Mouse (Mus musculus) cortical plate, adult 2 months (tissue): ENCODE results near the gene Kif24. TPM values are rescaled to one million over a fixed set of nuclear protein-coding genes. Genes with fewer than 3 reads are reported as not detected.

Experiments used
- H3K27ac ChIP-seq: fragments of 200-500 bp; 2 replicates; pipeline ENCODE4 v1.5.1; 2012; ENCODE audit warnings: low read length, control low read depth, inconsistent platforms; ENCODE audit not compliant: insufficient read depth
- H3K4me1 ChIP-seq: fragments of 200-500 bp; 2 replicates; pipeline ENCODE4 v1.6.1; 2011; ENCODE audit warnings: low read length; ENCODE audit not compliant: control insufficient read depth, insufficient read depth
- H3K4me3 ChIP-seq: fragments of 200-500 bp; 2 replicates; pipeline ENCODE4 v1.5.1; 2011; ENCODE audit warnings: mild to moderate bottlenecking, low read length, control low read depth; ENCODE audit not compliant: insufficient read depth
- CTCF ChIP-seq: fragments of 200-500 bp; IDR thresholded peaks from 2 replicates; pipeline ENCODE4 v1.5.1; 2011; ENCODE audit warnings: mild to moderate bottlenecking, control low read depth, low read length; ENCODE audit not compliant: insufficient read depth; ENCODE audit errors: extremely low read depth
- POLR2A ChIP-seq: fragments of 200-500 bp; IDR thresholded peaks from 2 replicates; pipeline ENCODE4 v1.6.1; 2011; ENCODE audit warnings: mild to moderate bottlenecking, low read length, control low read depth; ENCODE audit not compliant: insufficient read depth; ENCODE audit errors: extremely low read depth
- polyA plus RNA-seq: library from polyadenylated mRNA; depleted of rRNA; stranded (reverse); fragments of >200 nt; gene quantifications from 2 replicates; pipeline ENCODE4 v1.2.3, GENCODE M21; 2012

Gene Kif24
- polyA plus RNA-seq, 1 experiment = 0.56 TPM

- H3K27ac ChIP-seq = no peak overlapping the region
- peaks cover 3% of the 10 kb centered on the region; the same call in 1 of the 2 replicates for H3K4me1 ChIP-seq
- TF ChIP-seq CTCF = no peak
- H3K4me3 ChIP-seq = peak overlapping the region; percentile 45
Observed at GRCm38 (mm10) chr4:41502171-41502940, 37.7 kb upstream of the Kif24 start.

DNA sequence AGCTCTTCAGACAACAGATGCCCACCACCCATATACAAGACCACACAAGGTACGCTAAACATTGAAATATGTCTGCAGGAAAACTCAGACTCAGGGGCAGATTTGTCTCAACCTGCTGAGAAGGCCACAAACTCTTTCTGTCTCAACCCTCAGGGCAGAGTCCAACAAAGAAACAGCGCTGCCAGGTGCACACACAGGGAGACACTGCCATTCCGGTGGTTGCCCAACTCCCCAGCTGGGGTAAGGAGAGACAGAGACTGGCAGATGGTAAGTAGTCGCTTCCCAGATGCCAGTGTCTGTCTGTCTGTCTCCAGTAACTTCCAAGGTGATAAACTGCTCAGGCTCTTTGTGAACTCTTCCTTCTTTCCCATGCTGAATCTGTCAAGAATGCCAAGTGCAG is 36.1 kb upstream of the Kif24 start:
- H3K4me3 ChIP-seq = no peak overlapping the region; the same call in 1 of the 2 replicates
- H3K4me1 ChIP-seq = no peaks in the 10 kb centered on the region
- no peak for TF ChIP-seq POLR2A
- TF ChIP-seq CTCF = no peak
- no peak overlapping the region for H3K27ac ChIP-seq

- Histone ChIP-seq H3K4me3 (no peak overlapping the region), H3K4me1 (no peaks in the 10 kb centered on the region), H3K27ac (no peak overlapping the region)
- TF ChIP-seq CTCF = no peak
- TF ChIP-seq POLR2A = no peak
Observed at GRCm38 (mm10) chr4:41499619-41500018, 34.9 kb upstream of the Kif24 start.

DNA sequence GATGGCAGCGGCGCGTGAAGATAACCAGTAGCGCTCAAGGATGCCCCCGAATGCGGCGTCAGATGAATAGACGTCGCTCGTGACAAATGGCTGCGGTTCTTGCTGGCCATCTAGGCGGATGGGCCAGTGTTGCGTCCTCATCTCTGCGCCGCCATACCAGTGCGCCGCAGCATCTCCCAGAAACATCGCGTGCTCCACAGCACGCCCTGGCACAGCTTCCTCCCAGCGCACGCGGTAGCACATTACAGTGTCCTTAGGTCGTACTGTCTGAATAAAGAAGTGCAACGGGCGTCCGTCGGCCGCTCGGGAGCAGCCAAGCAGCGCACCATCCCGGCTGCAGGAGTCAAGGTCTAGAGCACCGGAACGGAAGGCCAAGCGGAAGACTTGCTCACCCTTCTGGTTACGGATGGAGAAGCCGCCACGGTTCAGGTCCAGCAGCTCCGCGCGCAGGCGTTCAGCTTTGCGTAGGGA is 34.3 kb upstream of the Kif24 start:
- TF ChIP-seq POLR2A (no peak), CTCF (no peak)
- Histone ChIP-seq H3K27ac (no peak overlapping the region), H3K4me1 (no peaks in the 10 kb centered on the region), H3K4me3 (no peak overlapping the region)

GRCm38 (mm10) chr4:41497995-41498845 is 33.5 kb upstream of the Kif24 start:
- no peak for TF ChIP-seq POLR2A
- TF ChIP-seq CTCF = no peak
- Histone ChIP-seq H3K4me3 (no peak overlapping the region), H3K27ac (no peak overlapping the region), H3K4me1 (no peaks in the 10 kb centered on the region)

- TF ChIP-seq POLR2A (no peak), CTCF (0 out of 2 replicates have a peak, but pooled peaks have one; percentile 2)
- H3K4me3 ChIP-seq = no peak overlapping the region
- no peak overlapping the region for H3K27ac ChIP-seq
- H3K4me1 ChIP-seq = no peaks in the 10 kb centered on the region
Observed at GRCm38 (mm10) chr4:41497579-41497978, 32.9 kb upstream of the Kif24 start.

- TF ChIP-seq POLR2A (no peak), CTCF (no peak)
- H3K4me3 ChIP-seq = no peak overlapping the region
- H3K4me1 ChIP-seq = no peaks in the 10 kb centered on the region
- H3K27ac ChIP-seq = no peak overlapping the region
Observed at GRCm38 (mm10) chr4:41497046-41497445, 32.4 kb upstream of the Kif24 start.

- Histone ChIP-seq H3K4me3 (no peak overlapping the region), H3K27ac (no peak overlapping the region), H3K4me1 (no peaks in the 10 kb centered on the region)
- TF ChIP-seq POLR2A (no peak), CTCF (no peak)
Observed at GRCm38 (mm10) chr4:41495850-41496249, 31.2 kb upstream of the Kif24 start.

DNA sequence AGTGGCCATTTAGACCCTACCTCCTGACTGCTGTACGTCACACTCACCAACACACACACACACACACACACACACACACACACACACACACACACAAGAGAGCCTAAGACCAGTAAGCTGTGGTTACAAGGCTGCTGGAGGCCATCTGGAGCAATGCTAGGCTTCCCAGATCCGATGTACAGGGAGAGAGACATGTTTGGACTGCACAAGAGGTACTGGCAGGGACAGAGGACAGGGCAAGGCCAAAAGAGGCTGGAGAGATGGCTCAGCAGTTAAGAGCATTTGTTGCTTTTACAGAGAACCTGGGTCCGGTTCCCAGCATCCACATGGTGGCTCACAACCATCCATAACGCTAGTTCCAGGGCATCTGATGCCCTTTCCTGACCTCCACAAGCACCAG is 30.4 kb upstream of the Kif24 start:
- Histone ChIP-seq H3K4me3 (no peak overlapping the region), H3K27ac (no peak overlapping the region), H3K4me1 (no peaks in the 10 kb centered on the region)
- no peak for TF ChIP-seq POLR2A
- no peak for TF ChIP-seq CTCF
